Mouse (Mus musculus): ENCODE results near the gene Gnb3.

DNA sequence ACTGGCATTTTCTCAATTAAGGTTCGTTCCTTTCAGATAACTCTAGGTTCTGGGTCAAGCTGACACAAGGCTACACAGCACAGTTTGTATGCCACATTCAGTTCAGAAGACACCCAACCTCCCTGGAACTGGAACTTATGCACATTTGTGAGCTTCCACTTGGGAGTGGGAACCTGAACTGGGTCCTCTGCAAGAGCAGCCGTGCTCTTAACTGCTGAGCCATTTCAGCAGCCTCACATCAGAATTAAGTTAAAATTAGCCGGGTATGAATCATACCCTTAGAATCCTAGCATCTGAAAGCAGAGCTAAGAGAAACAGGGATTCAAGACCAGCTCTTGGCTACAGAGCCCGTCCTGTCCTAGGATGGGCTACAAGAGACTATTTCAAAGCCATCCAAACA is 32.7 kb downstream of the Gnb3 start:
- TF ChIP-seq CTCF (conservative IDR thresholded peaks at IDR 0.05; ENCODE audit: low read length) (no peak), NANOG (IDR thresholded peaks at IDR 0.05; ENCODE audit: borderline replicate concordance, low read length) (no peak), POU5F1 (IDR thresholded peaks at IDR 0.05; ENCODE audit: borderline replicate concordance, low read length) (no peak)

All from E14TG2a.4 (cell line).